Mouse (Mus musculus): ENCODE results near the gene Tmx2. TPM values are rescaled to one million over a fixed set of nuclear protein-coding genes. Genes with fewer than 3 reads are reported as not detected.
"Not testable (repeated sequence)": the region's sequence is repeated elsewhere in the genome, so short reads cannot be mapped to it uniquely, and the experiment has no call there.

Tmx2 gene
- total and polyA plus RNA-seq, 2 experiments = 50.6 to 92.1 TPM

DNA sequence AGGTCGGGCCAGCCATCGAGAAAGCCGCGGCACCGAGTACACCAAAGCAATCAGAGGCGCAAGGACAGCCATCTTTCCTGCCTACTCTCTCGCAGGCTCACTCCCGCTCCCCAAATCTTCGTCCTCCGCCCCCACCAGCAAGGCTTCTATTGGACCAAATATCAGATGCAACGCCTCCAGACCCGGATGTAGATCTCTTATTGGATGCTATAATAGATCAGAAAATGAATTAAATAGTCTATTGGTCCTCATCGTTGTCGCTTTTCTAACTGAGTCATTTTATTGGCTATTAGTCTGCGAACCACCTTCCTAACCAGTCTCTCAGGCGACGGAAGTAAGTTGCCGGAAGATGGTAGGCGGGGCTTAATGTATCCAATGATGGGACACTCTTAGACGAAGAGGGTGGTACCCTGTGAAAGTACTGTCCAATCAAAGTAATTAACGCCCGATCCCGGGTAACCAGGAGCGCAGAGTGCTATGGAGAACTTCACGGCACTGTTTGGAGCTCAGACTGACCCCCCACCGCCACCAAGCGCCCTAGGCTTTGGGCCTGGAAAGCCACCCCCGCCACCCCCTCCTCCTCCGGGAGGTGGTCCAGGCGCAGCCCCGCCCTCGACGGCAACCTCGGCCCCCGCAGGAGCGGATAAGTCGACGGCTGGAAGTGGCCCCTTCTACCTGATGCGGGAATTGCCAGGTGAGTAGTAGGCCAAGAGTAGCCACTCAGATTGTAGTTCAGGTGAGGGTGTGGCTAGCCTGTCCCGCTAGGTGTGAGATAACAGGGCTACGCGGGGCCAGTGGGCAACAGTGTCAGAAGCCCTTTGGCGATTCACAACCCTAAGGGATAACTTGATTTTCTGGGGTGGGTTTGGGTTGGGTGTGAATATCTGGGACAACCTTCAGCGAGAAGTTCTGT, 716 bp downstream of the Tmx2 start, which contains the start of the genes Gm28635 and Med19:
Gm28635 (minus strand) TSS at position 74 of the 913 bp plus-strand sequence.
Med19 (plus strand) TSS at position 435 of the 913 bp plus-strand sequence.
- TF ChIP-seq CTCF (IDR thresholded peaks at IDR 0.05; ENCODE audit: low read depth, low read length) (no peak), POLR2A (IDR thresholded peaks at IDR 0.05; ENCODE audit: extremely low read depth, insufficient read depth, low read length) (0 out of 2 replicates have a peak, but pooled peaks have one; percentile 36)
- no peaks in the 10 kb centered on the region for H3K27me3 ChIP-seq (ENCODE audit: control insufficient read depth, insufficient read depth, low read length)
- under 1% methylated on average over 44 of the region's 44 CpGs for WGBS
- H3K4me1 ChIP-seq (ENCODE audit: control insufficient read depth, insufficient read depth, low read length) = peaks cover 1% of the 10 kb centered on the region; the same call in 1 of the 2 replicates
- H3K27ac ChIP-seq (replicated peaks; ENCODE audit: insufficient read depth, low read depth, low read length) = peak within 1 kb of the TSS; percentile 52
- peak within 1 kb of the TSS; percentile 89 for H3K9ac ChIP-seq (ENCODE audit: low read depth, low read length)
- H3K79me2 ChIP-seq (ENCODE audit: control insufficient read depth, insufficient read depth, low read length) = peaks cover 6% of the 10 kb centered on the region; the same call in 1 of the 2 replicates
- peak within 1 kb of the TSS; percentile 98 for H3K4me3 ChIP-seq (ENCODE audit: insufficient read depth, low read depth, low read length)
- peak; percentile 100 for DNase-seq (ENCODE audit: extremely low read depth, low read depth, low spot score)
- peaks cover 21% of the 10 kb centered on the region for H3K36me3 ChIP-seq (ENCODE audit: control insufficient read depth, insufficient read depth, low read length)

DNA sequence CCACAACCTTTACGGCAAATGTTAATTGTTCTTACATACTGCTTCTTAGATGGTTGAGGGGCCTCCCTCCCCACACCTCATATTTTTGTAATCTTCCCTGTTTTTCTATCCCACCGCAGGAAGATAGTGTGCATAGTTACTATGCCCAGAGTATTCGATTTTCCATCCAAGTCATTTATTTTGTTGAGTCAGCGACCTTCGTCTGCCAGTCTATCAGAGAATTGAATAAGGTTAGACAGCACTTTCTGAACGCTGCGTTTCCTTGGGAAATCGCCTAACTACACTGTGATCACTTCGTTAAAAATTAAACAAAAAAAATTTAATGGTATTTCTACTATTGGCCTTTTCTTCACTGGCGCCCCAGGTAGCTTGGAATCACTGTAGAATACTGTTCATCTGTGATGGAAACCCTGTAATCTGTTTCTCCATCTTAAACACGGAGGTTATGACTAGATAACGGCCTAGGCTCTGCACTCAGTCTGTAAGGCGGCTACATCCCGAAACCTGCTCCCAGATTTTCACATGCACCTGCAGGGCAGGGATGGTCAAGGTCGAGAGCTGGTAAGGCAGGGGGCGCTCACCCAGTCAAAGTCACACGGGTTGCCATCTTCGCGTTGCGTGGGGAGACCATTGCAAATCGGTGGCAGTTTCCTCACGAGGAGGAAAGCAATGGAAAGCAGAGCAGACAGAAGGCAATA, 1.5 kb downstream of the Tmx2 start:
- H3K36me3 ChIP-seq (ENCODE audit: control insufficient read depth, insufficient read depth, low read length) = peaks cover 27% of the 10 kb centered on the region
- peak; percentile 42; the same call in 1 of the 2 replicates for TF ChIP-seq CTCF (IDR thresholded peaks at IDR 0.05; ENCODE audit: low read depth, low read length)
- TF ChIP-seq POLR2A (IDR thresholded peaks at IDR 0.05; ENCODE audit: extremely low read depth, insufficient read depth, low read length) = no peak
- 4% methylated on average over 22 of the region's 22 CpGs for WGBS

DNA sequence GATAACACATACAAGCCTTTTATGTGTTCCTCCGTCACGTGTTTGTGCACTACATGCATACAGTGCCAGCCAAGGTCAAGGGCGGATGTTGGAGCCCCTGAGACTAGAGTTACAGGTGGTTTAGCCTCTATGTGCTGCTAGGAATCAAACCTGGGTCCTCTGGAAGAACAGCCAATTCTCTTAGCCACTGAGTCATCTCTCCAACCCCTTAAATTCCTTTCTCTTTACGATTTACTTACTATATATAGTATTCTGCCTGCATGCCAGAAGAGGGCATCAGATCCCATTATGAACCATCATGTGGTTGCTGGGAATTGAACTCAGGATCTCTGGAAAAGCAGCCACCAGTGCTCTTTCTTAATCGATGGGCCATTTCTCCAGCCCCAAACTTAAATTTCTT, 7.4 kb downstream of the Tmx2 start:
- WGBS = 76% methylated on average over 4 of the region's 5 CpGs
- not testable (repeated sequence) for H3K27ac ChIP-seq (replicated peaks; ENCODE audit: insufficient read depth, low read depth, low read length); H3K4me1 ChIP-seq (ENCODE audit: control insufficient read depth, insufficient read depth, low read length); H3K79me2 ChIP-seq (ENCODE audit: control insufficient read depth, insufficient read depth, low read length); H3K27me3 ChIP-seq (ENCODE audit: control insufficient read depth, insufficient read depth, low read length); H3K4me3 ChIP-seq (ENCODE audit: insufficient read depth, low read depth, low read length); DNase-seq (ENCODE audit: extremely low read depth, low read depth, low spot score); H3K9ac ChIP-seq (ENCODE audit: low read depth, low read length)
- H3K36me3 ChIP-seq (ENCODE audit: control insufficient read depth, insufficient read depth, low read length) = peaks cover 26% of the 10 kb centered on the region

More for the DNA sequence above, 1.5 kb downstream of the Tmx2 start:
- H3K4me3 ChIP-seq (ENCODE audit: insufficient read depth, low read depth, low read length) = peak overlapping the region; percentile 87
- H3K27me3 ChIP-seq (ENCODE audit: control insufficient read depth, insufficient read depth, low read length) = no peaks in the 10 kb centered on the region
- peak; percentile 52 for DNase-seq (ENCODE audit: extremely low read depth, low read depth, low spot score)
- H3K79me2 ChIP-seq (ENCODE audit: control insufficient read depth, insufficient read depth, low read length) = peaks cover 6% of the 10 kb centered on the region; the same call in 1 of the 2 replicates
- peaks cover 1% of the 10 kb centered on the region; the same call in 1 of the 2 replicates for H3K4me1 ChIP-seq (ENCODE audit: control insufficient read depth, insufficient read depth, low read length)
- H3K9ac ChIP-seq (ENCODE audit: low read depth, low read length) = peak overlapping the region; percentile 76
- peak overlapping the region; percentile 52 for H3K27ac ChIP-seq (replicated peaks; ENCODE audit: insufficient read depth, low read depth, low read length)

DNA sequence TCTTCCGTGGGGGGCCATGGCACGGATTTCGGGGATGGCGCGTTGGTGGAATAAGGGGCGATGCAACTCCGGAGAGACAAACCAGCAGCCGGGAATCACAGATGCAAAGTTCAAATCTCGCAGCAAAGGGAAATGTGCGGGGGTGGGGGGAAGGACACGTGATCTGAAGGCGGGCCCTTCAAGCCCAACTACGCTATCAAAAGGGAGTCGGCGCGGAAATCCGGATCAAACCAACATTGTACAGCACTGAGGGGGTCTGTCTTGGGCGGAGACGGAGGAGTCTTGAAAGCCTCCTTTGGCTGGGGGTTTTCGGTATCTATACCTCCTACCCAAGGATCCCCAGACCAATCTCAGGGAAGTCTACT, 8.4 kb downstream of the Tmx2 start, which contains the start of gene Selenoh:
Selenoh (minus strand) TSS at position 202 of the 365 bp plus-strand sequence.
- Histone ChIP-seq H3K36me3 (ENCODE audit: control insufficient read depth, insufficient read depth, low read length) (peaks cover 24% of the 10 kb centered on the region), H3K9ac (ENCODE audit: low read depth, low read length) (peak within 1 kb of the TSS; percentile 85), H3K27me3 (ENCODE audit: control insufficient read depth, insufficient read depth, low read length) (no peaks in the 10 kb centered on the region), H3K79me2 (ENCODE audit: control insufficient read depth, insufficient read depth, low read length) (no peaks in the 10 kb centered on the region), H3K4me3 (ENCODE audit: insufficient read depth, low read depth, low read length) (peak within 1 kb of the TSS; percentile 97), H3K27ac (replicated peaks; ENCODE audit: insufficient read depth, low read depth, low read length) (peak within 1 kb of the TSS; percentile 13; the same call in 1 of the 2 replicates), H3K4me1 (ENCODE audit: control insufficient read depth, insufficient read depth, low read length) (peaks cover 7% of the 10 kb centered on the region; the same call in 1 of the 2 replicates)
- 1% methylated on average over 20 of the region's 20 CpGs for WGBS
- TF ChIP-seq POLR2A (IDR thresholded peaks at IDR 0.05; ENCODE audit: extremely low read depth, insufficient read depth, low read length) (no peak), CTCF (IDR thresholded peaks at IDR 0.05; ENCODE audit: low read depth, low read length) (no peak)
- peak; percentile 55 for DNase-seq (ENCODE audit: extremely low read depth, low read depth, low spot score)

DNA sequence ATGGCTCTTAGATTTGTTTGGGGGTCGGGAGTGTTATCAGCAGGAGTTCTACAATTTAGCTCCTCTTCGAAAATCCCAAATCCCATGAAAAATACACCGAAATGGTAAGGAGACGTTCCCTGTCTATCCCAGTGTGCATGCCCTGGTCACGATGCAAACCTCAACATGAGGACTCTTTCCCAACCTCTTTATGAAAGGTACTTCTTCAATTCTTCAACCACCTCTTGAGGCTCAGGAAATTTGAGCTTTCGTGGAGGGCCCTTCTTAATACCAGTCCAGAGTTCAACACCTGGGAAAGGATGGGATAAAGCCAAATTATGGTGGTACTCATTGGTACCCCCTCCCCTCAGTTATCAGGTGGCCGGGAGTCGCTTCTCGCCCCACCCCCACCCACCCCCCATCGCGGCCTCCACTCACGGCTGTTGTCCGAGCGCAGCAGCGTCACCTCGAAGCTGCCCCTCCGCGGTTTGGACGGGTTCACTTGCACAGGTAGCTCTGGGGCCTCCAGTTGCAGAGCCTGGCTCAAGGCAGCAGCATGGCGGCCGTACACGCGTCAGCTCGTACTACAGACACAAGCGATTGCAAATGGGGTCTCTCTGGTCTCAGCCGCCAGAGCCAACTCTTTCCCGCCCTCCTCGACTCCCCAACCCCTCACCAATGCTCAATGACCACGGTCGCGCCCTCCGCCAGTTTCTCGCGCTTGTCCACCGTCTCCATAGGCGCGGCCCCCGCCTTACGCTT, 8.9 kb downstream of the Tmx2 start:
- Histone ChIP-seq H3K27me3 (ENCODE audit: control insufficient read depth, insufficient read depth, low read length) (no peaks in the 10 kb centered on the region), H3K79me2 (ENCODE audit: control insufficient read depth, insufficient read depth, low read length) (no peaks in the 10 kb centered on the region), H3K27ac (replicated peaks; ENCODE audit: insufficient read depth, low read depth, low read length) (no peak overlapping the region), H3K9ac (ENCODE audit: low read depth, low read length) (peak overlapping the region; percentile 85), H3K36me3 (ENCODE audit: control insufficient read depth, insufficient read depth, low read length) (peaks cover 19% of the 10 kb centered on the region), H3K4me1 (ENCODE audit: control insufficient read depth, insufficient read depth, low read length) (peaks cover 7% of the 10 kb centered on the region; the same call in 1 of the 2 replicates), H3K4me3 (ENCODE audit: insufficient read depth, low read depth, low read length) (peak overlapping the region; percentile 97)
- 5% methylated on average over 39 of the region's 39 CpGs for WGBS
- TF ChIP-seq CTCF (IDR thresholded peaks at IDR 0.05; ENCODE audit: low read depth, low read length) (no peak), POLR2A (IDR thresholded peaks at IDR 0.05; ENCODE audit: extremely low read depth, insufficient read depth, low read length) (no peak)
- DNase-seq (ENCODE audit: extremely low read depth, low read depth, low spot score) = no peak
